Mouse (Mus musculus) testis, adult 2 months (tissue): ENCODE data around the gene Hyal3. TPM values are rescaled to one million over a fixed set of nuclear protein-coding genes. Genes with fewer than 3 reads are reported as not detected.
"Not testable (repeated sequence)": the region's sequence is repeated elsewhere in the genome, so short reads cannot be mapped to it uniquely, and the experiment has no call there.

Experiments used
- H3K27ac ChIP-seq: fragments of 200-500 bp; 2 replicates; pipeline ENCODE4 v1.5.1; 2012; ENCODE audit warnings: low read depth, low read length; ENCODE audit not compliant: control insufficient read depth, insufficient read depth
- H3K27me3 ChIP-seq: fragments of 200-500 bp; 2 replicates; pipeline ENCODE4 v1.6.1; 2012; ENCODE audit warnings: mild to moderate bottlenecking, low read length, moderate library complexity; ENCODE audit not compliant: control insufficient read depth, insufficient read depth
- H3K36me3 ChIP-seq: fragments of 200-500 bp; 2 replicates; pipeline ENCODE4 v1.6.1; 2012; ENCODE audit warnings: mild to moderate bottlenecking, low read length; ENCODE audit not compliant: control insufficient read depth, insufficient read depth
- H3K4me1 ChIP-seq: fragments of 200-500 bp; 2 replicates; pipeline ENCODE4 v1.6.1; 2012; ENCODE audit warnings: low read length; ENCODE audit not compliant: control insufficient read depth, insufficient read depth
- H3K4me3 ChIP-seq: fragments of 200-500 bp; 2 replicates; pipeline ENCODE4 v1.5.1; 2012; ENCODE audit warnings: low read depth, mild to moderate bottlenecking, low read length, moderate library complexity, mixed read lengths; ENCODE audit not compliant: control insufficient read depth
- CTCF ChIP-seq: fragments of 200-500 bp; IDR thresholded peaks from 2 replicates; pipeline ENCODE4 v1.5.1; 2012; ENCODE audit warnings: low read depth, mild to moderate bottlenecking, inconsistent platforms, low read length, moderate library complexity; ENCODE audit not compliant: control insufficient read depth, insufficient read depth, insufficient replicate concordance
- POLR2A ChIP-seq: fragments of 200-500 bp; IDR thresholded peaks from 2 replicates; pipeline ENCODE4 v1.6.1; 2012; ENCODE audit warnings: low read depth, mild to moderate bottlenecking, inconsistent platforms, low read length, moderate library complexity; ENCODE audit not compliant: control insufficient read depth
- polyA plus RNA-seq: library from polyadenylated mRNA; depleted of rRNA; stranded (reverse); fragments of >200 nt; gene quantifications from 2 replicates; pipeline ENCODE4 v1.2.3, GENCODE M21; 2012

The Hyal3 gene
- polyA plus RNA-seq, 1 experiment: 1.8 TPM

- Histone ChIP-seq H3K4me3 (peak overlapping the region; percentile 88), H3K27me3 (no peaks in the 10 kb centered on the region), H3K27ac (peak overlapping the region; percentile 93), H3K36me3 (no peaks in the 10 kb centered on the region; the same call in 1 of the 2 replicates), H3K4me1 (peaks cover 10% of the 10 kb centered on the region)
- TF ChIP-seq CTCF (no peak), POLR2A (no peak)
Observed at GRCm38 (mm10) chr9:107555701-107556100, 24.9 kb upstream of the Hyal3 start.

DNA sequence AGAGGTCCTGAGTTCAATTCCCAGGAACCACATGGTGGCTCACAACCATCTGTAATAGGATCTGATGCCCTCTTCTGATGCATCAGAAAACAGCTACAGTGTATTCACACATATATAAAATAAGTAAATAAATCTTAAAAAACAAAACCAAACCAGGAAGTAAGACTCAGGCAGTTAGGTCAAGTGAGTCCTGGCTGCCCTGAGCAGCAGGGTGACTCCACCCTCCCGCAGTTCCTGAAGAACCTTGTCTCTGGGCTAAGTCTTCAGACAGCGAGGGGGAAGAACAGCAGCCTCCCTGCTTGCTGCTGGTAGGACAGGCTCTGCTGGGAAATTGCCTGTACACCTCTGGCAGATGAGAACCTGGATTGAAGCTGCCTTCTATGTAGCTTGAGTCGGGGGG lies 24.3 kb upstream of the Hyal3 start:
- TF ChIP-seq CTCF (no peak), POLR2A (no peak)
- Histone ChIP-seq H3K27ac (no peak overlapping the region), H3K27me3 (no peaks in the 10 kb centered on the region), H3K4me3 (peak overlapping the region; percentile 57), H3K36me3 (no peaks in the 10 kb centered on the region; the same call in 1 of the 2 replicates), H3K4me1 (peaks cover 10% of the 10 kb centered on the region)

DNA sequence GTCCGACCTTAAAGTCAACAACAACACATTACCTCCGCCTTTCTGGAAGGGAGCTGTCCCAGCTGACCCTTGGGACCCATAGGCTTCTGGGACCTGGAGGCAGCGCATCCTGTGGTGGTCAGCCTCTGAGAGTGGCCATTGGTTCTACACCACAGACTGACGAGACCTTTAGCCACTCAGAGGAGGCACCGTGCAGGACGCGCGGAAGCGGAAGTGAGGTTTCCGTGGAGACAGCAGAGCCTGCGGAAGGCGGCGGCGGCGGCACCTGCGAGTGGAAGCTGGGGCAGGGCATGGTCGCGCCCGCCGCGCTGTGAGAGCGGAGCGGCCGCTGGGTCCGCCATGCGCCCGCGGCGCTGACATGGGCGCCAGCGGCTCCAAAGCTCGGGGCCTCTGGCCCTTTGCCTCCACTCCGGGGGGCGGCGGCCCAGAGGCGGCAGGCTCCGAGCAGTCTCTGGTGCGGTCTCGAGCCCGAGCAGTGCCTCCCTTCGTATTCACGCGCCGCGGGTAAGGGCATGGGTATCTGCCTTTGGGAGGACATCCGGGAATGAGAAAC lies 17.5 kb upstream of the Hyal3 start, which contains the start of gene Tusc2:
TSS of gene Tusc2 (plus strand) at position 227 of the 553 bp plus-strand sequence.
- peak within 1 kb of the TSS; percentile 58 for H3K27ac ChIP-seq
- H3K4me1 ChIP-seq: peaks cover 16% of the 10 kb centered on the region
- no peaks in the 10 kb centered on the region for H3K27me3 ChIP-seq
- H3K4me3 ChIP-seq: peak within 1 kb of the TSS; percentile 91
- TF ChIP-seq CTCF: no peak
- peak; percentile 79 for TF ChIP-seq POLR2A
- no peaks in the 10 kb centered on the region; the same call in 1 of the 2 replicates for H3K36me3 ChIP-seq

DNA sequence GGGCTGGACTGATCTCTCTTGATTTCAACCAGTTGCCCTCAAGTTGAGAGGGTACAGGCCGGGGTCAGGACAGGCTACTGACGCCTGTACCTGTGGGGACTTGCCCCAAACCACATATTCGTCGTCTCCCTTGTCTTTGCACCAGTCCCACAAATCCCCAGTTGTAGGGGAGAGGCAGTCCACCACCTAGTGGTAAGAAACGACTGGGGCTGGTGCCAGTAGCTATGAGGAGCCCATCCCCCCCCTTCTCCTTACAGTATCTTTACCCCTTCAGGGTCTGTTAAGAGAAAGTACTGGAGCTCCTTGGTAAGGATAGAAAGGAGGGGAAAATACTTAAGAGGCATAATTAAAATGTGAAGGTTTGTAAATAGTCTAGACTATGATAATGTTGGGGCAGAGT lies 15.1 kb upstream of the Hyal3 start:
- not testable (repeated sequence) for H3K4me3 ChIP-seq, H3K27ac ChIP-seq
- H3K4me1 ChIP-seq: peaks cover 30% of the 10 kb centered on the region

GRCm38 (mm10) chr9:107566041-107566709 lies 14.4 kb upstream of the Hyal3 start:
- Histone ChIP-seq H3K4me1 (peaks cover 30% of the 10 kb centered on the region), H3K27me3 (no peaks in the 10 kb centered on the region), H3K4me3 (no peak overlapping the region), H3K36me3 (no peaks in the 10 kb centered on the region; the same call in 1 of the 2 replicates), H3K27ac (no peak overlapping the region)
- peak; percentile 82; the same call in 1 of the 2 replicates for TF ChIP-seq CTCF
- TF ChIP-seq POLR2A: no peak

More for the DNA sequence above, 15.1 kb upstream of the Hyal3 start:
- H3K36me3 ChIP-seq, H3K27me3 ChIP-seq: not testable (repeated sequence)

DNA sequence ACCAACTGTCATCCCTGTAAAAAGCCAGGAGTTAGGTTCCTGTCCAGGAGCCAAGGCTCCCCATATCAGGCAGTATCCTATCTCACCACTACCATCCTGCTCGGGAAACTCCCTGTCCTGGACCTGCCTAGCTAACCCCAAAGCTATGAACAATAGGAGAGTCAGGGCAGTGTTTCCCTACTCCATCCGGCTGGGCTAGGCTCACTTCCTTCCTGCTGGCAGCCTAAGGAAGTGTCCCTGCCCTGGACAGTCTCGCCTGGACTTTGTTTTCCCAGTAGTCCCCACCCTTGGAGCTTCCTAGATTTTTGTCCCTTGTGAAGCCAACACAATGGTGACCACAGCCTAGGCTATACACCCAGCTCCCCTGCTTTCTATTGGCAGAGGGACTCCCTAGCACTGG lies 13.8 kb upstream of the Hyal3 start:
- Histone ChIP-seq H3K27ac (no peak overlapping the region), H3K4me3 (no peak overlapping the region), H3K4me1 (peaks cover 30% of the 10 kb centered on the region), H3K27me3 (no peaks in the 10 kb centered on the region), H3K36me3 (no peaks in the 10 kb centered on the region)
- TF ChIP-seq POLR2A (no peak), CTCF (no peak)

- H3K4me3 ChIP-seq: peak within 1 kb of the TSS; percentile 93
- TF ChIP-seq POLR2A (no peak), CTCF (no peak)
- no peaks in the 10 kb centered on the region for H3K27me3 ChIP-seq
- H3K4me1 ChIP-seq: peaks cover 28% of the 10 kb centered on the region
- peak within 1 kb of the TSS; percentile 91 for H3K27ac ChIP-seq
- no peaks in the 10 kb centered on the region for H3K36me3 ChIP-seq
Observed at GRCm38 (mm10) chr9:107567702-107568319, 12.8 kb upstream of the Hyal3 start, which contains the start of gene Hyal2. TSS of gene Hyal2 (plus strand) at chr9:107567945.
